Mouse (Mus musculus) cerebellum, adult 11 months (tissue): ENCODE data around the gene Fam193b.
A peak's percentile ranks its signal among the peaks of the same experiment; 100 is the strongest.
"Not testable (repeated sequence)": the region's sequence is repeated elsewhere in the genome, so short reads cannot be mapped to it uniquely, and the experiment has no call there.

Experiments used
- DNase-seq: peaks from one replicate; pipeline ENCODE4 v3.0.0; 2022

Fam193b gene

GRCm38 (mm10) chr13:55570286-55570973, 490 bp downstream of the Fam193b start:
- DNase-seq = peak; percentile 38

- DNase-seq = peak; percentile 23
These were observed 1.1 kb downstream of the Fam193b start for GRCm38 (mm10) chr13:55569726-55570285.

- DNase-seq = not testable (repeated sequence)
These were observed 2.4 kb downstream of the Fam193b start for GRCm38 (mm10) chr13:55568524-55568923.

- DNase-seq = no peak
These were observed 3.0 kb downstream of the Fam193b start for GRCm38 (mm10) chr13:55567949-55568348.

DNA sequence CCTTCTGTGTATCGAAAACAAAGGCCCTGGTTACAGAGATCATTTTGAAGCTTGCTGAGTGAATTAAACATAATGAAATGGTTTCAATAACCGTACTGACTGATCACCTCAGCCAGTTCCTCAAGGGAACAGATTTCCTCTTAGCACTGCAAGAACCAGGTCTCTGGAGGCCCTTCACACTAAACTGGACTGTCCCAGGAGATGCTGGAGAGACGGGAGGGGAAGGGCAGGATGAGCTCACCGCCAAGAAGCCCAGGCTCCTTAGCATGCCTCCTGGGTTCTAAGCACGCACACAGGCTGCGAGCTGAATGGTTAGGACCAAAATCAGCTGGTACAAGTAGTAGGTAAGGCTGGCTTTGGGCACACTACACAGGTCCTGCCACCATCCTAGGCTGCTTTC, 3.9 kb downstream of the Fam193b start:
- no peak for DNase-seq

DNA sequence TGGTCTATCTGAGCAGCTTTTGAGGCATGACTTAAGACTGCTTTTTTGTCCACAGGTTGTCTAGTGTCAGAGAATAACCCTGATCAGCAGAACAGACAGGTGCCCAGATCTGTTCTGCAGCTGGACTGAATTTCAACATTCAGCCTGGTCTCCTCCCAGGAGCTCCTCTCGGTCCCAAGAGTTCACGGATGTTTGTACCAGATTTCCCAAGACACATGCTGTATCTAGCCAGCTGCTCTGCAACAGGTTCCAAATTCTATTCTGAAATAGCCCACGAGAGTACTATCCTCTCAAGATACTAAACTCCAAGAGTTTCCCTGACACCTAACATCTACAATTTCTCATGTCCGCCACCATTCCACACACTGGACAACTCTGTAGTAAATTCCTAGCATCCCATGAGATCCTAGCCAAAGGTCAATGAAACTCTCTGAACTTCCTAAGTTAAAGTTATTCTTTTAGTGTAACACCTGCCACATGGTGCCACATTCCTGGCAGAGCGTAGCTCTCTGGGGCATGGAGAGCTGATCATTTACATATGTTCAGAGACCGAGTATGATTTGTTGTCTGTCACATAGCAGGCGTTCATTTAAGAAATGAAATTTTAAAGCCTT, 7.5 kb downstream of the Fam193b start:
- no peak for DNase-seq

DNA sequence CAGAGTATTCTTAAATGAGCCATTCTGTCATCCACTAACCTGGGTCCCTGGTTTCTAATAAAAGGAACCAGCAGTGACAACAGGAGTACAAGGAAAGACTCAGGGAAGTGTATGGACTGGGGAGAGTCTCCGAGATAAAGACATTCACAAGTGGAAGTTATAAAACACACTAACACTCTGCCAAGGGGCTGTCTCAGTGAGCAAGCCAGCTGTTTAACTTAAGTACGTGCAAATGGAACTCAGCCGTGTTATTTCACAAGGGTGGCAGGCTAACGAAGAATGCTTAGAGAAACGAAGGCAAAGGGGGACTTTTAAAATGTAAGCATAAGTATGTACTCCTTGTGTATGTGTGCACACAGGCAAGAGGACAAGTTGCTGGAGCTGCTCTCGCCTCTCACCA, 13.4 kb downstream of the Fam193b start:
- no peak for DNase-seq

DNA sequence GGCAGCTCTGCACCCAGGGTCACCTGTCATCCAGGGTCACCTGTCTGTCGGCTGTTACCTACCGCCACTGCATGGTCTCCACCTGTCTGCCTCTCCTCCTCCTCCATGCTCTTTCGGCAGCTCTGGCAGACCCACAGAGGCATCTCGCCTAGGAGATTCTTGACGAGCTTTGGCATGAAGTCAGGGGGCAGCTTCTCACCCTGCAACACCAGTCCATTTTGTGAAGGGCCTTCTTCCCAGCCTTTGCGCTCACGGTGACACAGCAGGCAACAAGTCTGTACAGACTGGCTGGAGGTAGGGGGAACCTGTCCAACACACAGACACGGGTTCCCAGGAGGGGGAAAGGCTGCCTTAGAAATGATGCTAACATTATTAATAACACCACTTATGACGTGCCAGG, 15.0 kb downstream of the Fam193b start:
- no peak for DNase-seq

- DNase-seq = no peak
These were observed 21.9 kb downstream of the Fam193b start for GRCm38 (mm10) chr13:55549061-55549460.

DNA sequence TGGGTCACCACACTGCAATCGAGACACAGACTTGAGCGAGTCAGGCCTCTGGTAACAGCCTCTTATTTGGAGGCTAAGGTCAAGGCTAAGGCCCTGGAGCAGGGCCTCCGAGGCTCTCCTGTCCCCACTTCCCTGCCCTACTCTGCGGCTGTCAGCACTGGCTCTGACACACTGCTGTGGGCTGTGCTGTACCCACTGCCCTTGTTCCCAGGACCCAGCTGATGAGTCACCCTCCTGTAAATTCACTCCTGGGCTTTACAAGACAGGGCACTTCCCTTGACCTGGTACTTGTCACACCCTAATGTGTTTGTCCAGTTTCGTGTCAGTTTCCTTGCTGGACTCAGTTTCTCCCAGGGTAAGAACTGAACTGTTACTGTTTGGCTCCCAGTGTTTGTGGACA, 22.5 kb downstream of the Fam193b start:
- no peak for DNase-seq

DNA sequence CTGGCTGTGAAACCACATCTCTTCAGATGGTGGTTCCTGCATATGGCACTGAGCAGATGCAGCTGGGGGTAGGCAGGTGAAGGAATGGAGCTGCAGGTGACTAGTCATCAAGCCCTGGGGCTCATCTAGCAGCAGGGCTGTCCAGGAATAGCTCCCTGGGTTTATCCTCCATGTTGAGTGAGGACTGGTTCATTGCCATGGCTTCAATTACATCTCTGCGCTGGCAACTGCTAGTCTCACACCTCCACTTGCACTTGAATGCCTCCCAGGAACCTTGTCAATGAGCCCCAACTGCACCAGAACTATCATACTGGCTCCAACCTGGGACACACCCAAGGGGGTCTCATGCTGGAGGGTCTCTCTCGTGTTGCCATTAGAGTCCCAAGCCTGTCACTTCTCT, 23.0 kb downstream of the Fam193b start:
- DNase-seq = no peak

GRCm38 (mm10) chr13:55544792-55545191, 26.1 kb downstream of the Fam193b start:
- DNase-seq = no peak

- no peak for DNase-seq
These were observed 27.5 kb downstream of the Fam193b start for GRCm38 (mm10) chr13:55543447-55543846.

- no peak for DNase-seq
These were observed 28.0 kb downstream of the Fam193b start for GRCm38 (mm10) chr13:55542891-55543290.

DNA sequence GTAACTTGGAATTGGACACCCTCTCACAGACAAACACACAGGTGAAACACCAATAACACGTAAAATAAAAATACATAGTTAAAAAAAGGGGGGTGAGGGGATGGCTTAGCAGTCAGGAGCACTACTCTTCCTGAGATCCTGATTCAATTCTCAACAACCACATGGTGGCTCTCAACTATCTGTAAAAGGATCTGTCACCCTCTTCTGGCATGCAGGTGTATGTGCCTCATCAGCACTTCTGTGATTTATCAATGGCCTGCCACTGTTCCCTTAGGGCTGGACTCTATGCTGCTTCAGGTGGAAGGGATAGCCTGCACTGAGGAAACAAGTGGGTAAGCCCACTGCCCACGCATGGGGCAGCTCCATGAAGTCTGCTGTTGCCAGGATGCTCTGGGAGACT, 30.0 kb downstream of the Fam193b start:
- DNase-seq = no peak

GRCm38 (mm10) chr13:55536194-55537175, 34.4 kb downstream of the Fam193b start, which contains the start of gene Ddx41:
Gene Ddx41, minus strand, starts transcription at chr13:55536658.
- peak; percentile 100 for DNase-seq

DNA sequence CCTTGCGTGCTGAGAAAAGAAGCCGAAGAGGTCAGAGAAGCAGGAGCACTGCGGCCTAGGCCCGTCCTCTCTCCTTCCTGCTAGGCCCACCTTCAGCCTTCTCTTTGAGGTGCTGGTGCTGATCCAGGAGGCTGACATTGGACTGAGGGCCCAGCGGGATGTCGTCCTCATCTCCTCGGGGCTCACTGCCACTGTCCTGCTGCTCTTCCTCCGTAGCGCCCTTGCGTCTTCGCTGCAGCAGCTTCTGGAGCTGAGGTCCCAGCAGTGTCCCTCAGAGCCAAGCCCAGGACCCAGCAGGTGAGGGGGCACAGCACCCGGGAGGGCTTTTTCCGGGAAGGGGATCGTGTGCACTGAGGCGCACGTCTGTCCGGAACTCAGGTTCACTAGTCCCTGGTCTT, 35.1 kb downstream of the Fam193b start:
- DNase-seq = peak; percentile 43

DNA sequence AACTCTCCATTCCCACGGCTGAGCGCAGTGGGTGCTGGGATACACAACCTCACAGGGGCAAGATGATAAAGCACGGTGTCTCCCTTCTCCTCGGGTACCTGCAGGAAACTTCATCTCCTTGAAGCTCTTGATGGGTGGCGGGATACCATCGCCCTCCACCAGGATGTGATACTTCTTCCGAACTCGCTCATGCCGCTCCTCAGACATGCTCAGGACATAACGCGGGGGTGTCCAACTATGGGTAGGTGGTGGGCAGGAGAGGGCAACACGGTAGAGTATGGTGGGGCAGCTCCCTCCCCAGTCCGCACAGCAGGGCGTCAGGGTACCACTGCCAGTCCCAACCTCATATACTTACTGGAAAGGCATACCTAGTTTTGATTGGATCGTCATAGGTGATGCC, 35.7 kb downstream of the Fam193b start:
- DNase-seq = no peak

GRCm38 (mm10) chr13:55529198-55529915, 41.6 kb downstream of the Fam193b start, which contains the start of gene Dok3:
Gene Dok3, minus strand, starts transcription at chr13:55529296.
- no peak for DNase-seq

DNA sequence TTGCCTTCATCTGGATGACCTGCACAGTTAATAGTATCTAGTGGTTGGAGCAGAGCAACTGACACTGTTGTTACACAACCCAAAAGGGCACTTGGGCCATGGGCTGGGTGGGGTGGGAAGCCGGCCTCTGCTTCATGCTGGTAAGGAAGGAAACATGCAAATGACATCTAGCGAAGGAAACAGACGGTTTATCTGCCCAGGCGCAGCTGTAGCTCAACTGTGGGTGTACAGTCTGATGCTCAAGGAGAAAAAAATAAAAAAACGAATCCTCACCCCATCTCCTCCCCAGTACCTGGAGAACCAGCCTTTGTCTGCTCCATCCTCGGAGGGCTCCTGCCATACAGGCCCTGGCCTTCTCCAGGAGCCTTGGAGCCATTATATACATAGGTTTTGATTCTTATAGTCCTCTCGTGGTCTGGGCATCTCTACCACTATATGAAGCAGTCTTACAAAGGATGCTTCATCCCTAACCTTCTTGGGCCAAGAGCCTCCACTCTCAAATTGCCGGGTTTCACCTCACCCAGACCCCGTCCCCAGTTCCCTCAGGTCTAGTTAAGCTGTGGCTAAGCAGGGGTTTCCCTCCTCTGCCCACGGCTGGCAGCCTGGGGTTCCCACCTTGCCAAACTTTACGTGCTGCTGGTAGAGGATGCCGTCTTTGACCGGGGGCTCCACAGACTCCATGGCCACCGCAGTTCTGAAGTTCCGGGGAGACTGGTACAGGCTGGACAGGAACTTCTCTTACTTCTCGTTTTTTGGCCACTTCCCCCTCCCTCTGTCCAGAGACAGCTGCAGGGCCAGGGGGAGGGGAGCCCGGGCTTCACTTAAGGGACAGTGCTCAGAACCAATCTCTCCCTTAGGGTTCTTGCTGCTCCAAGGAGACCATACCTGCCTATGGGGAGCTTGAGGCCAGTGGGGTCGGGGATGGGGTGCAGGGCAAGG, 42.8 kb downstream of the Fam193b start:
- DNase-seq = no peak

- no peak for DNase-seq
These were observed 43.7 kb downstream of the Fam193b start for GRCm38 (mm10) chr13:55527212-55527611.
